Comparison of ENCODE assay signal across 8 mouse cellular contexts in genomic region chr9:44685346-44686330, GRCm38 (mm10). TPM values are rescaled to one million over a fixed set of nuclear protein-coding genes. Genes with fewer than 3 reads are reported as not detected.
DNase-seq lines count a peak whose midpoint lies in the region; ATAC-seq and TF ChIP-seq lines count a peak whose summit lies in the region.

No protein-coding gene starts in this region.

- no peak overlapping the region for H3K9ac ChIP-seq in heart, postnatal 0 days (replicated peaks; ENCODE audit: low read depth, low read length)
- no peak overlapping the region for H3K9ac ChIP-seq in lung, embryonic 14.5 days

- 35% methylated on average over 14 of the region's 14 CpGs for WGBS in heart, postnatal 0 days
- WGBS in lung, embryonic 14.5 days: 38% methylated on average over 14 of the region's 14 CpGs
- WGBS in olfactory bulb, adult 2 months: 35% methylated on average over 14 of the region's 14 CpGs
- WGBS in thymus, adult 2 months: 52% methylated on average over 14 of the region's 14 CpGs

- peak overlapping the region; percentile 34; the same call in 1 of the 2 replicates for H3K27ac ChIP-seq in heart, postnatal 0 days (ENCODE audit: low read depth)
- H3K27ac ChIP-seq in lung, embryonic 14.5 days (ENCODE audit: low read depth): no peak overlapping the region
- peak overlapping the region; percentile 49; the same call in 1 of the 2 replicates for H3K27ac ChIP-seq in olfactory bulb, adult 2 months (ENCODE audit: insufficient read depth, low read depth, low read length)
- no peak overlapping the region for H3K27ac ChIP-seq in thymus, adult 2 months (ENCODE audit: control insufficient read depth, insufficient read depth, low read length)

- peak; percentile 93 for TF ChIP-seq CTCF in heart, postnatal 0 days (IDR thresholded peaks at IDR 0.05; ENCODE audit: low read depth)
- peak; percentile 99 for TF ChIP-seq CTCF in lung, embryonic 14.5 days (IDR thresholded peaks at IDR 0.05; ENCODE audit: low read depth)
- peak; percentile 91 for TF ChIP-seq CTCF in olfactory bulb, adult 2 months (IDR thresholded peaks at IDR 0.05; ENCODE audit: insufficient read depth, low read depth, low read length)
- TF ChIP-seq CTCF in thymus, adult 2 months (IDR thresholded peaks at IDR 0.05; ENCODE audit: borderline replicate concordance, control insufficient read depth, extremely low read depth, insufficient read depth, low read length, poor library complexity): peak; percentile 97

- TF ChIP-seq EP300 in heart, postnatal 0 days (IDR thresholded peaks at IDR 0.05; ENCODE audit: low read depth): no peak; the same call in 1 of the 2 replicates

- H3K4me3 ChIP-seq in heart, postnatal 0 days (ENCODE audit: low read depth, low read length): no peak overlapping the region
- H3K4me3 ChIP-seq in lung, embryonic 14.5 days (ENCODE audit: low read depth, low read length): no peak overlapping the region
- H3K4me3 ChIP-seq in olfactory bulb, adult 2 months (ENCODE audit: insufficient read depth, low read depth, low read length): no peak overlapping the region
- no peak overlapping the region for H3K4me3 ChIP-seq in thymus, adult 2 months (ENCODE audit: control insufficient read depth, insufficient read depth, low read length)

- ATAC-seq in erythroblast, adult 5-6 weeks (replicated peaks; ENCODE audit: low FRiP score, poor library complexity, severe bottlenecking): peak; percentile 70
- ATAC-seq in heart, postnatal 0 days (ENCODE audit: insufficient read depth, low read depth): peak; percentile 37
- peak; percentile 76 for ATAC-seq in lung, embryonic 14.5 days (ENCODE audit: insufficient read depth)

- H3K36me3 ChIP-seq in heart, postnatal 0 days (replicated peaks; ENCODE audit: control insufficient read depth, insufficient read depth, low read length): peaks cover 41% of the 10 kb centered on the region
- H3K36me3 ChIP-seq in lung, embryonic 14.5 days (ENCODE audit: insufficient read depth): peaks cover 39% of the 10 kb centered on the region
- no peaks in the 10 kb centered on the region for H3K36me3 ChIP-seq in thymus, adult 2 months (ENCODE audit: control insufficient read depth, insufficient read depth, low read length)

- H3K4me2 ChIP-seq in heart, postnatal 0 days (ENCODE audit: low read depth, low read length): no peak overlapping the region
- H3K4me2 ChIP-seq in lung, embryonic 14.5 days: no peak overlapping the region

- H3K27me3 ChIP-seq in heart, postnatal 0 days (ENCODE audit: control insufficient read depth, insufficient read depth, low read length): no peaks in the 10 kb centered on the region
- H3K27me3 ChIP-seq in lung, embryonic 14.5 days (ENCODE audit: insufficient read depth, low read length): no peaks in the 10 kb centered on the region
- H3K27me3 ChIP-seq in thymus, adult 2 months (ENCODE audit: control insufficient read depth, insufficient read depth, low read length): no peaks in the 10 kb centered on the region

- no peaks in the 10 kb centered on the region for H3K9me3 ChIP-seq in heart, postnatal 0 days (replicated peaks; ENCODE audit: control insufficient read depth, low read length)
- no peaks in the 10 kb centered on the region for H3K9me3 ChIP-seq in lung, embryonic 14.5 days (ENCODE audit: low read depth, low read length)

- TF ChIP-seq POLR2A in olfactory bulb, adult 2 months (IDR thresholded peaks at IDR 0.05; ENCODE audit: insufficient read depth, low read depth, low read length): no peak
- TF ChIP-seq POLR2A in thymus, adult 2 months (IDR thresholded peaks at IDR 0.05; ENCODE audit: control insufficient read depth, extremely low read depth, insufficient read depth, low read length, poor library complexity): no peak

- peak; percentile 72 to 75 for DNase-seq in CD8-positive naive resting alpha-beta T cell, adult 2 months (ENCODE audit: low read depth in 2 of 2, low spot score in 2 of 2)
- peak; percentile 62 for DNase-seq in brain, adult 2 months (ENCODE audit: low read depth, low spot score)
- DNase-seq in heart, postnatal 0 days (ENCODE audit: low spot score): peak; percentile 47
- peak; percentile 88 to 89 for DNase-seq in kidney, postnatal 4 days
- DNase-seq in lung, embryonic 14.5 days: peak; percentile 90
- peak; percentile 76 for DNase-seq in thymus, adult 2 months

- no peaks in the 10 kb centered on the region for H3K4me1 ChIP-seq in heart, postnatal 0 days (ENCODE audit: control insufficient read depth, insufficient read depth)
- no peaks in the 10 kb centered on the region for H3K4me1 ChIP-seq in lung, embryonic 14.5 days (ENCODE audit: insufficient read depth)
- peaks cover 42% of the 10 kb centered on the region for H3K4me1 ChIP-seq in olfactory bulb, adult 2 months (ENCODE audit: control insufficient read depth, insufficient read depth, low read length)
- 0 out of 2 replicates have a peak, but pooled peaks cover 4% of the 10 kb centered on the region for H3K4me1 ChIP-seq in thymus, adult 2 months (replicated peaks; ENCODE audit: control insufficient read depth, insufficient read depth, low read length)

RNA-seq across cellular contexts. Expression of gene Treh, which starts 12.6 kb away (rescaled TPM):
- not detected in 2 replicates for total RNA-seq in erythroblast, adult 5-6 weeks (2015; ENCODE audit: low replicate concordance)
- total RNA-seq in erythroblast, adult 5-6 weeks (2017; ENCODE audit: low replicate concordance): not detected in 2 replicates
- not detected in 2 replicates for total RNA-seq in heart, postnatal 0 days (2014; rRNA removed; ENCODE audit: low replicate concordance)
- not detected in 2 replicates for polyA plus RNA-seq in heart, postnatal 0 days (2015; fragmentation: Nextera tagmentation; extraction: Ambion mirVana)
- polyA plus RNA-seq in lung, embryonic 14.5 days (2014; fragmentation: Nextera tagmentation; extraction: Ambion mirVana): not detected in 2 replicates
- not detected in 2 replicates for polyA plus RNA-seq in olfactory bulb, adult 2 months (2012; ENCODE audit: insufficient read depth, insufficient read length, low replicate concordance, missing spikeins)
- 0.15 and 0.29 TPM in 2 replicates for polyA plus RNA-seq in thymus, adult 2 months (2012; rRNA removed)

RNA-seq across cellular contexts. Expression of gene Phldb1, which starts 49.4 kb away (rescaled TPM):
- 0.42 and 6.1 TPM in 2 replicates for total RNA-seq in erythroblast, adult 5-6 weeks (2015; ENCODE audit: low replicate concordance)
- 2.9 TPM in 2 replicates for total RNA-seq in erythroblast, adult 5-6 weeks (2017; ENCODE audit: low replicate concordance)
- 96.0 and 138 TPM in 2 replicates for total RNA-seq in heart, postnatal 0 days (2014; rRNA removed; ENCODE audit: low replicate concordance)
- polyA plus RNA-seq in heart, postnatal 0 days (2015; fragmentation: Nextera tagmentation; extraction: Ambion mirVana): 25.8 and 28.0 TPM in 2 replicates
- polyA plus RNA-seq in lung, embryonic 14.5 days (2014; fragmentation: Nextera tagmentation; extraction: Ambion mirVana): 30.7 and 35.0 TPM in 2 replicates
- polyA plus RNA-seq in olfactory bulb, adult 2 months (2012; ENCODE audit: insufficient read depth, insufficient read length, low replicate concordance, missing spikeins): not detected in 2 replicates
- 16.5 and 27.3 TPM in 2 replicates for polyA plus RNA-seq in thymus, adult 2 months (2012; rRNA removed)

Comparison
In these comparisons a context has a peak if more than half of its experiments do, and no peak if none do; other contexts are left out.
1. H3K27ac ChIP-seq: peak in heart, postnatal 0 days (single experiment) and olfactory bulb, adult 2 months (single experiment); none in lung, embryonic 14.5 days (single experiment) and thymus, adult 2 months (single experiment).
2. Peak in every context shown above with its lines, with median percentiles within 50 percentile points of each other: DNase-seq, ATAC-seq and CTCF ChIP-seq.